ENCODE assay signal across 12 mouse cellular contexts in genomic region chr10:107361546-107361945, GRCm38 (mm10).
DNase-seq lines count a peak whose midpoint lies in the region; ATAC-seq and TF ChIP-seq lines count a peak whose summit lies in the region.
"Had no signal": no experiment of that assay in that cellular context is flagged by ENCODE, and none has a peak within 500 bp of the region (broad histone marks: within the 10 kb centered on the region; RNA-seq: fewer than 3 reads in every experiment).

No protein-coding gene starts in this region.

- H3K36me3 ChIP-seq in hindbrain, postnatal 0 days (ENCODE audit: insufficient read depth, low read length), result no peaks in the 10 kb centered on the region
- H3K36me3 ChIP-seq in hindbrain, embryonic 13.5 days, result no peaks in the 10 kb centered on the region; the same call in 1 of the 2 replicates
- H3K36me3 ChIP-seq in intestine, embryonic 15.5 days, result no peaks in the 10 kb centered on the region
- H3K36me3 ChIP-seq: forebrain, embryonic 15.5 days; limb, embryonic 15.5 days; midbrain, embryonic 10.5 days had no signal

- WGBS in hindbrain, postnatal 0 days, result 58% methylated on average over 4 of the region's 4 CpGs
- WGBS in hindbrain, embryonic 13.5 days, result 76% methylated on average over 4 of the region's 4 CpGs
- 67% methylated on average over 4 of the region's 4 CpGs for WGBS in intestine, embryonic 15.5 days

- no peaks in the 10 kb centered on the region for H3K27me3 ChIP-seq in hindbrain, postnatal 0 days (ENCODE audit: insufficient read depth, low read length)
- no peaks in the 10 kb centered on the region for H3K27me3 ChIP-seq in hindbrain, embryonic 13.5 days
- H3K27me3 ChIP-seq in intestine, embryonic 15.5 days (replicated peaks), result no peaks in the 10 kb centered on the region
- H3K27me3 ChIP-seq: forebrain, embryonic 15.5 days; limb, embryonic 15.5 days had no signal

- H3K4me1 ChIP-seq in hindbrain, postnatal 0 days (ENCODE audit: insufficient read depth, low read length), result no peaks in the 10 kb centered on the region
- H3K4me1 ChIP-seq in hindbrain, embryonic 13.5 days (replicated peaks), result no peaks in the 10 kb centered on the region
- H3K4me1 ChIP-seq in intestine, embryonic 15.5 days (replicated peaks), result no peaks in the 10 kb centered on the region
- H3K4me1 ChIP-seq: forebrain, embryonic 15.5 days; limb, embryonic 15.5 days; midbrain, embryonic 10.5 days had no signal

- no peaks in the 10 kb centered on the region for H3K9me3 ChIP-seq in hindbrain, postnatal 0 days (ENCODE audit: low read length)
- H3K9me3 ChIP-seq in hindbrain, embryonic 13.5 days, result no peaks in the 10 kb centered on the region
- H3K9me3 ChIP-seq in intestine, embryonic 15.5 days, result no peaks in the 10 kb centered on the region
- H3K9me3 ChIP-seq: forebrain, embryonic 15.5 days; limb, embryonic 15.5 days; midbrain, embryonic 10.5 days had no signal

- H3K4me3 ChIP-seq in hindbrain, postnatal 0 days (ENCODE audit: low read length), result no peak overlapping the region
- H3K4me3 ChIP-seq in hindbrain, embryonic 13.5 days, result no peak overlapping the region
- H3K4me3 ChIP-seq in intestine, embryonic 15.5 days (replicated peaks), result no peak overlapping the region
- H3K4me3 ChIP-seq: forebrain, embryonic 15.5 days; limb, embryonic 15.5 days; midbrain, embryonic 10.5 days had no signal

- H3K4me2 ChIP-seq in hindbrain, postnatal 0 days (ENCODE audit: low read depth, low read length), result no peak overlapping the region
- H3K4me2 ChIP-seq in hindbrain, embryonic 13.5 days, result no peak overlapping the region
- H3K4me2 ChIP-seq in intestine, embryonic 15.5 days (replicated peaks), result no peak overlapping the region
- H3K4me2 ChIP-seq: forebrain, embryonic 15.5 days; limb, embryonic 15.5 days had no signal

- no peak overlapping the region for H3K9ac ChIP-seq in hindbrain, postnatal 0 days (replicated peaks; ENCODE audit: low read length)
- no peak overlapping the region for H3K9ac ChIP-seq in hindbrain, embryonic 13.5 days
- no peak overlapping the region for H3K9ac ChIP-seq in intestine, embryonic 15.5 days
- H3K9ac ChIP-seq: forebrain, embryonic 15.5 days; limb, embryonic 15.5 days had no signal

- ATAC-seq in hindbrain, postnatal 0 days, result peak; percentile 76
- ATAC-seq in hindbrain, embryonic 13.5 days (ENCODE audit: low FRiP score), result no peak
- ATAC-seq in intestine, embryonic 15.5 days, result no peak
- no peak for ATAC-seq in monocyte, adult 5-6 weeks (replicated peaks; ENCODE audit: insufficient number of reproducible peaks, low FRiP score, low TSS enrichment, poor library complexity, severe bottlenecking)
- ATAC-seq: forebrain, embryonic 15.5 days; intestine, embryonic 16.5 days had no signal

- no peak for TF ChIP-seq CTCF in hindbrain, postnatal 0 days (IDR thresholded peaks at IDR 0.05; ENCODE audit: low read depth)

- no peak overlapping the region for H3K27ac ChIP-seq in hindbrain, postnatal 0 days
- no peak overlapping the region for H3K27ac ChIP-seq in hindbrain, embryonic 13.5 days
- H3K27ac ChIP-seq in intestine, embryonic 15.5 days, result no peak overlapping the region
- H3K27ac ChIP-seq: forebrain, embryonic 15.5 days; limb, embryonic 15.5 days; midbrain, embryonic 10.5 days had no signal

- peak; percentile 63 for DNase-seq in hindbrain, postnatal 0 days (ENCODE audit: low spot score)
- DNase-seq in brain, adult 2 months (ENCODE audit: low read depth, low spot score), result peak; percentile 98
- DNase-seq in cerebellum, postnatal 36 days, result peak; percentile 90 to 96
- peak; percentile 40 for DNase-seq in kidney, adult 9 months
- DNase-seq in frontal cortex, postnatal 36 days (ENCODE audit: low spot score in 2 of 2), result no peak

Comparison
In these comparisons a context has a peak if more than half of its experiments do, and no peak if none do; other contexts are left out.
1. DNase-seq: peak in hindbrain, postnatal 0 days (single experiment), brain, adult 2 months (single experiment), cerebellum, postnatal 36 days (2 of 2) and kidney, adult 9 months (single experiment); none in frontal cortex, postnatal 36 days (0 of 2).